Mouse (Mus musculus): Measurements from ENCODE around the gene Fblim1.

The Fblim1 gene

DNA sequence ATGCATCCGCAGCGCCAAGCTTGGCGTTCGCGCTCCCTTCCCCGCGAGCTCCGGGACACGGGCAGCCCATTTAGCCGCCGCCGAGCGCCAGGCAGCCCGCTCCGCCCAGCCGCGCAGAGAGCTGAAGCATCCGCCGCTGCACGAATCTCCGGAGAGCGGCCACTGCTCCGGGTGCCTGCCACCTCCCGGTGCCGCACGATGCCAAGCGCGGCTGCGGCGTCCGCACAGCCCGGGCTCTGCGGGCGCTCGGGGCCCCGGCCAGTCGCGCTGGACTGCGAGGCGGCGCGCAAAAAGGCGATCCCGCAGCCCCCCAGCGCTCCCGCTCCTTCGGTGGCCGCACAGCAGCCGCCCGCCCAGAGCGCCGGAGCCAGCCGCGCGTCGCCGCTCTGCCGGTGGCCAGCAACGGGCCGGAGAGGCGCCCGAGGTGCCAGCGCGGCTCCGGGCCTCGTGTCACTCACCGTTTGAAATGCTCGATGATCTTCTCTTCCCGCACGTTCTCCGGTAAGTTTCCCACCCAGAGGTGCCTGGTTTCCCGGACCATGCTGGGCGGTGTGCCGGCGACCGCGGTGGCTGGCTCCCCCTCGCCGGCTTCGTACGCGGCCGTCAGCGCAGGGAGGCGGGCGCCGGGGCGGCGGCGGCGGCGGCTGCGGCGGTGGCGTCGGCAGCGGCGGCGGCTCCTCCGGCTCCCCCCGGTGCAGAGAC is 68.0 kb downstream of the Fblim1 start:
- no peak for DNase-seq

DNA sequence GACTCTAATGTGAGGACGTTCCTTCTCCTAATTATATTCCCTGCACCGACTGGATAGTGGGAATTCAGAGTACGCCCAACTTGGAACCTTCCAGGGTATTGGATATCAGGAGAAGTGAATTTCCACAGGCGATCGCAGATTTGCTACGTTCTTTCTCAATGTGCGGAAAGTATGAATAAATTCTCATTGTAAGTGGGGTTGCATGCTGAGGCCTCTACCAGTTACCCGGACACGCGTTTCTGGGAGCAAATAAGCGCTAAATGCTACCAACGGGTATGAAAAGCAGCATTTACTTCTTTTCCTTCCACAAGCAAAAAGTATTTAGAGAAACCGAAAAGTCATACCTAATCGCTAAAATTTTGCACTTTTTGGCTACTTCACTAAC is 68.7 kb downstream of the Fblim1 start:
- no peak for DNase-seq

DNA sequence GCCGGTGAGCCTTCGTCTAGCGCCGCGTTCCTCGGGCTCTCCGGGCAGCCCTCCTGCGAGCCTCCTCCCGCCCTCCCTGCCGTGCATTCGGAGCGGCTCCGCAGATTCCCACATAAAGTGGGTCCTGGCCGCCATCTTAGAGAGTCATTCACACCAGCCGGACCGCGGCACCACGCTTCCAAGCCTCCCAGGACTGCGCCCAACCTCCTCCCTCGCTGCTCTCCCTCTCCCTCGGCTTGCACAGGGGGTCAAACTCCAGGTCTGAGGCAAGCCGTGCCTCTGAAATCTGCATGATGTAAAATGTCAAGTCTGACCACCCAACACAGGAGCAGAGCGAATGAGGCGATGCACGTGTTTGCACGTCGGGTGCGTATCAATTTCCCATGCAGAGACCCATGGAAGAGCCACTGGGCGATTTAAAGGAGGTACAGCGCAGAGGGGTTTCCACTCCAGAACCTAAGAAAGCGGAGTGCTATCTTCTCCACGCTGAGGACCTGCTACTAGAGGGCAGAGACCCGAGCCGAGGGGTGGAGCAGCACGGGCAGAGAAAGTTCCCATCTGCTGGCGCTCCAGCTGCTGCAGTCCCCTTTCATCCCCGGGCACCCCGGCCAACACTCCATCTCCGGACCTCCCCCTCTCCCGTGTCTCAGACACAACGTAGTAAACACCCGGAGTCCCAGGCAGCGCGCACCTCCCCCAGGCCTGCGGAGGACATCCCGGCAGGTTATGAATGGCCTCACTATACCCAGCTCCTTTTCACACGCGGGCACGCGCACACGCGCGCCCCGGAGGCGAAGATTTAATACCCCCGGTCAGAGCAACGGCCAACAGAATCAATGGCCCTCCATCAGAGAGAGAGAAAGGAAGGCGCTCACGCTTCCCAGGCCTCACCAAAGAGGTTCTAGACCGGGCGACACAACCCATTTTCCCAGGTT is 69.3 kb downstream of the Fblim1 start:
- DNase-seq, result peak; percentile 76

DNA sequence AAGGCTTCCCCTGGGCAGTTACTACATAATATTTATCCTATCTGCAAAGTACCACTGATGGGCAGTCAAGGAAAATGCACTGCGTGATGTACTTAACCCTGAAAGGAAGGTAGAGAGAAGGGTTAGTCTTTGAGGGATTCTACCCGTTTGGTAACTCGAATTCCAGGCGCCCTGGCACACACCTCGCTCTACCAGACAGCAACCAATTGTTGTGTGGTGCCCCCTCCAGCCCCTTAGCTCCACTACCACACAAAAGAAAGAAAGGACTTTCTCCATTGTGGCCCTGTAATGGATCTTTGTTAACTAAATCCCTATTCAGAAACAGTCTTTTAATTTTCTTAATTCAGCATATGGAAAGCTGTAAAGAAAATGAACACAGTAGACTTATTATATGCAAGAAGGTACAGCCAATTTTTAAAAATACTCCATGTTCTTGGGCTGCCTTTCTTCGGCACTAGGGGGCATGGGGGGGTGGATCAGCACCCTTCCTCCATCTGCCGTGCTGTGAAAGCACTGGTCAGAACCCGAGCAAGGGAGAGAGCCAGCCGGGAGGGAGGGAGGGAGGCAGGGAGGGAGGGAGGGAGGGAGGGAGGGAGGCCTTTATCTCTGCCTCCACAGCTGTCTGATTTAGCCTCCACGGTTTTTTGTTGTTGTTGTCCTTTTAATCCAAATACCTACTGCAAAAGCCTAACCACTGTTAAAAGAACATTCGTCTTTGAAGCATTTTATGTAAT is 70.8 kb downstream of the Fblim1 start:
- DNase-seq, result peak; percentile 53

DNA sequence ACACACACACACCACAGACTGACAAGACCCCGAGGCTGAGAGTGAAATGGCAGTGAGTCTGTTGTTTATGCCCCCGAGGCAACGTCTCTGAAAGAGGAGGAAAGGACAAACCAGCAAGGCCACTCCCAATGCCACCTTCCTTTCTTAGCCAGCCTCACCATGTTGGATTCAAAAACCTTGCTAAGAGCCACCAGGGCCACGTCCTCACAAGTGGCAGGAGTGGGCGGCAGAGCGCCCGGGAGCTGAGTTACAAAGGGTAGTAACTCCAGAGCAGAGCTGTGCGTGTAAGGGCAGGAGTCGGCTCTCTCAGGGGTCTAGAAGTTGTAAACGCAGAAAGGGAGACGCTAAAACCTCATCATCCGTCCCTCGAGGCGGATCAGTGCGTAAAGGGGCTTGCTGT is 74.9 kb downstream of the Fblim1 start:
- DNase-seq, result no peak

DNA sequence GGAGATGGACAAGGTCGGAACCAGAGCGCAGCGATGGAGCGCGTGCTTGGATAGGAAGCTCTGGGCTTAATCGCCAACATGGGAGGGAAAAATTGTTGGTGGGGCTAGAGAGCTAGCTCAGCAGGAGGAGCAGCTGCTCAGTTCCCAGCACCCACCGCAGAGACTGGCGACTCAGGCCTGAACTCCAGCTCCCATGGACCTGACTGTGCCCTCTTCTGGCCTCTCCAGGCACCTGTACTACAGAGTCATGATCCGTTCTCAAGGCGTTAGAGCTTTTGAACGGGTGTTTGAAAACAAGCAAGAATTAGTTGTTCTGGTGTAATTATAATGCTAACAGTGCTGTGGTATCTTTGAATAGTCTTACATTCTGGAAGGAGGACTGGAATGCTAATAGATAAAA is 77.0 kb downstream of the Fblim1 start:
- DNase-seq, result no peak

DNA sequence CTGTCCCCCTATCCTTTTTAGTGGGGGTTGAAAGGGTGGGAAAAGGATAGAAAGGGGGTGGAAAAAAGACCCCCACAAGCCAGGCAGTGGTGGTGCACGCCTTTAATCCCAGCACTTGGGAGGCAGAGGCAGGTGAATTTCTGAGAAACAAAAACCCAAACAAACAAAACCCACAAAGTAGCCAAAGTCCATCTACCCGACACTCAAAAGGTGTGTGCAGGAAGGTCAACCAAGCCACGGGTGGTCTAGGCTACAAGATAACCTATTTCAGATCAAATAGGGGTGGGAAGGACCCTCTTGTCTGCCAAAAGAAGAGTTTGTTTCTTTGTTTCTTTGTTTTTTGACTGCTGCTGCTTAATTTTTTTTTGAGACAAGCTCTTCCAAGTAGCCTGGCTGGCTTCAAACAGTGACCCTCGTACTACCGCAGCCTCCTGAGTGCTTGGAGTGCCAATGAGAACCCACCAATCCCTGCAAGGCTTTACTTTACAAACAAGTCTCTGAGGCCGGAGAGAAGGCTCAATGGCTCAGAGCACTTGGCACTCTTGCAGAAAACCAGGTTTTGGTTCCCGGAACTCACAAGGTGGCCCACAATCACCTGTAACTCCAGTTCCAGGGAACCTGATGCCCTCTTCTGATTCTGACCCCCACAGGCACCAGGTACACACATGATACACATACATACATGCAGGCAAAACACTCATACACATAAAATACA is 78.8 kb downstream of the Fblim1 start:
- DNase-seq, result no peak
